Mouse (Mus musculus): ENCODE measurements around the gene Osbp. TPM values are rescaled to one million over a fixed set of nuclear protein-coding genes. Genes with fewer than 3 reads are reported as not detected.
A peak's percentile ranks its signal among the peaks of the same experiment; 100 is the strongest.

The Osbp gene
- polyA plus RNA-seq, 1 experiment from 2014 or later: 1.7 TPM

- Histone ChIP-seq H3K36me3 (ENCODE audit: control insufficient read depth, insufficient read depth) (no peaks in the 10 kb centered on the region), H3K4me1 (ENCODE audit: control insufficient read depth, low read depth, low read length) (no peaks in the 10 kb centered on the region), H3K27me3 (ENCODE audit: control insufficient read depth, insufficient read depth, low read depth, low read length) (no peaks in the 10 kb centered on the region), H3K9ac (ENCODE audit: low read depth, low read length) (no peak overlapping the region), H3K4me2 (ENCODE audit: low read depth, low read length) (no peak overlapping the region), H3K9me3 (replicated peaks; ENCODE audit: control insufficient read depth, low read length) (no peaks in the 10 kb centered on the region), H3K27ac (ENCODE audit: low read length) (no peak overlapping the region), H3K4me3 (ENCODE audit: low read depth, low read length) (no peak overlapping the region)
- ATAC-seq (ENCODE audit: low read depth): no peak
- WGBS (ENCODE audit: insufficient replicate concordance): 73% methylated on average over 4 of the region's 4 CpGs
Observed at GRCm38 (mm10) chr19:12016192-12016591, 50.5 kb downstream of the Osbp start.

GRCm38 (mm10) chr19:12024149-12024548 lies 58.4 kb downstream of the Osbp start:
- H3K4me1 ChIP-seq (ENCODE audit: control insufficient read depth, low read depth, low read length): no peaks in the 10 kb centered on the region
- WGBS (ENCODE audit: insufficient replicate concordance): 43% methylated on average over 4 of the region's 4 CpGs
- no peak overlapping the region for H3K27ac ChIP-seq (ENCODE audit: low read length)
- no peaks in the 10 kb centered on the region for H3K9me3 ChIP-seq (replicated peaks; ENCODE audit: control insufficient read depth, low read length)
- no peak overlapping the region for H3K4me3 ChIP-seq (ENCODE audit: low read depth, low read length)
- no peak overlapping the region for H3K9ac ChIP-seq (ENCODE audit: low read depth, low read length)
- H3K4me2 ChIP-seq (ENCODE audit: low read depth, low read length): no peak overlapping the region
- no peaks in the 10 kb centered on the region for H3K36me3 ChIP-seq (ENCODE audit: control insufficient read depth, insufficient read depth)
- no peaks in the 10 kb centered on the region for H3K27me3 ChIP-seq (ENCODE audit: control insufficient read depth, insufficient read depth, low read depth, low read length)
- ATAC-seq (ENCODE audit: low read depth): no peak; the same call in 1 of the 2 replicates

DNA sequence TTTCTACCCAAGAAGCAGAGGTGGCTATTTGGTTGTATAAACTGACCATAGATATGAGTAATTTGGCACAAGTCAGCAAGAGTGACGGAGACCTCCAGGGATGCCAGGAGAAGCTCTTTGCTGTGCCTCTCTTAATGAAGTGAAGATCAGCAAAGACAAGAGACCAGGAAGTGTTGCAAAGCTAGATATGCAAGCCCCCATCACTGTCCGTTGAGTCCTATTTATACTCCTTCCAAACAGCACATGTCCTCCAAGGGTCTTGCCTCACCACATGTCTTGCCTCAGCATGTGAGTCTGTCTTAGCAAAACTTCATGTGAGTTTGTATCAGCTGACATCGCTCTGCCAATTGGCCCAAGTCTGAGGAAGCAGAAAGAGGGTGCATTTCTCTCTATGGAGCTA lies 59.6 kb downstream of the Osbp start:
- no peaks in the 10 kb centered on the region for H3K36me3 ChIP-seq (ENCODE audit: control insufficient read depth, insufficient read depth)

DNA sequence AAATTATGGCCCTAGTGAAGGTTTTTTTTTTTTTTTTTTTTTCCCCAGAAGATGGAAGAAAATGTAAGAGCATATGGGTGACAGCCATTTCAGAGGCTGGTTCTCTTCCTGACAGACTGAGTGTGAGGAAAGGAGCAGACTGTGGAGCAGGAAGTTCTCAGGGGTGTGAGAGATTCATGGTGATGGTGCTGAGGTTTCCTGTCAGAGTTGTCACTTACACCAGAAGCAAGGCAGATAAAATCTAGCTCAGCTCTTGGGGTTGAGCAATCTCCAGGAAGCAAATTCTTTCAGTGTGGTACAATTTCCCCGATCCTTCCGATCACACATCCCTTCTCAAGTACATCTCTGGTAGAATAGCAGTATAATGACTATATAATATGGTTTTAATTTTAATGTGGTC lies 60.9 kb downstream of the Osbp start:
- WGBS (ENCODE audit: insufficient replicate concordance): 25% methylated on average over 2 of the region's 2 CpGs
- ATAC-seq (ENCODE audit: low read depth): no peak
- no peak overlapping the region for H3K27ac ChIP-seq (ENCODE audit: low read length)

More for the DNA sequence above, 59.6 kb downstream of the Osbp start:
- H3K4me3 ChIP-seq (ENCODE audit: low read depth, low read length): no peak overlapping the region
- no peaks in the 10 kb centered on the region for H3K9me3 ChIP-seq (replicated peaks; ENCODE audit: control insufficient read depth, low read length)
- no peak overlapping the region for H3K9ac ChIP-seq (ENCODE audit: low read depth, low read length)
- H3K27me3 ChIP-seq (ENCODE audit: control insufficient read depth, insufficient read depth, low read depth, low read length): no peaks in the 10 kb centered on the region
- no peak for ATAC-seq (ENCODE audit: low read depth)
- WGBS (ENCODE audit: insufficient replicate concordance): 34% methylated on average over 3 of the region's 3 CpGs
- no peak overlapping the region for H3K27ac ChIP-seq (ENCODE audit: low read length)
- no peaks in the 10 kb centered on the region for H3K4me1 ChIP-seq (ENCODE audit: control insufficient read depth, low read depth, low read length)
- no peak overlapping the region for H3K4me2 ChIP-seq (ENCODE audit: low read depth, low read length)

DNA sequence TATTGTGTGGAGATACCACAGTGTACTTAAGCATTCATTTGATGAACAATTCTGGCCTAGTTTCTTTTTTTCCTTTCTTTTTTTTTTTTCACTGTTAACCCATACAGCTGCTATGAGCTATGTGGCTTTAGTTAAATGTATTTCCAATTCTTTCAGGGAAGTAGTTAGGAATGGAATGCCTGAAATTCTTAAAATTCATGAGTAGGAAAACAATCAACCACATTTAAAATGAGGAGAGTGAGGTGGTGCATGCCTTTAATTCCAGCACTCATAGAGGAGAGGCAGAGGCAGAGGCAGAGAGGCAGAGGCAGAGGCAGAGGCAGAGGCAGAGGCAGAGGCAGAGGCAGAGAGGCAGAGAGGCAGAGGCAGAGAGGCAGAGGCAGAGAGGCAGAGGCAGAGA lies 72.0 kb downstream of the Osbp start:
- no peak overlapping the region for H3K4me2 ChIP-seq (ENCODE audit: low read depth, low read length)
- no peak overlapping the region for H3K27ac ChIP-seq (ENCODE audit: low read length)
- H3K9ac ChIP-seq (ENCODE audit: low read depth, low read length): no peak overlapping the region
- no peak overlapping the region for H3K4me3 ChIP-seq (ENCODE audit: low read depth, low read length)
- no peaks in the 10 kb centered on the region for H3K9me3 ChIP-seq (replicated peaks; ENCODE audit: control insufficient read depth, low read length)
- no peaks in the 10 kb centered on the region for H3K36me3 ChIP-seq (ENCODE audit: control insufficient read depth, insufficient read depth)
- H3K27me3 ChIP-seq (ENCODE audit: control insufficient read depth, insufficient read depth, low read depth, low read length): no peaks in the 10 kb centered on the region
- ATAC-seq (ENCODE audit: low read depth): no peak
- H3K4me1 ChIP-seq (ENCODE audit: control insufficient read depth, low read depth, low read length): no peaks in the 10 kb centered on the region

More for the DNA sequence above, 60.9 kb downstream of the Osbp start:
- Histone ChIP-seq H3K9ac (ENCODE audit: low read depth, low read length) (no peak overlapping the region), H3K27me3 (ENCODE audit: control insufficient read depth, insufficient read depth, low read depth, low read length) (no peaks in the 10 kb centered on the region), H3K4me1 (ENCODE audit: control insufficient read depth, low read depth, low read length) (no peaks in the 10 kb centered on the region), H3K4me3 (ENCODE audit: low read depth, low read length) (no peak overlapping the region), H3K4me2 (ENCODE audit: low read depth, low read length) (no peak overlapping the region), H3K36me3 (ENCODE audit: control insufficient read depth, insufficient read depth) (no peaks in the 10 kb centered on the region), H3K9me3 (replicated peaks; ENCODE audit: control insufficient read depth, low read length) (no peaks in the 10 kb centered on the region)

- 53% methylated on average over 2 of the region's 2 CpGs for WGBS (ENCODE audit: insufficient replicate concordance)
- ATAC-seq (ENCODE audit: low read depth): no peak
- Histone ChIP-seq H3K9me3 (replicated peaks; ENCODE audit: control insufficient read depth, low read length) (no peaks in the 10 kb centered on the region), H3K27me3 (ENCODE audit: control insufficient read depth, insufficient read depth, low read depth, low read length) (no peaks in the 10 kb centered on the region), H3K4me3 (ENCODE audit: low read depth, low read length) (no peak within 1 kb of the TSS), H3K4me1 (ENCODE audit: control insufficient read depth, low read depth, low read length) (no peaks in the 10 kb centered on the region), H3K36me3 (ENCODE audit: control insufficient read depth, insufficient read depth) (no peaks in the 10 kb centered on the region), H3K27ac (ENCODE audit: low read length) (no peak within 1 kb of the TSS), H3K9ac (ENCODE audit: low read depth, low read length) (no peak within 1 kb of the TSS), H3K4me2 (ENCODE audit: low read depth, low read length) (no peak within 1 kb of the TSS)
Observed at GRCm38 (mm10) chr19:12041217-12041616, 75.5 kb downstream of the Osbp start, which contains the start of gene Olfr1423. Gene Olfr1423 (minus strand): TSS chr19:12041317.

DNA sequence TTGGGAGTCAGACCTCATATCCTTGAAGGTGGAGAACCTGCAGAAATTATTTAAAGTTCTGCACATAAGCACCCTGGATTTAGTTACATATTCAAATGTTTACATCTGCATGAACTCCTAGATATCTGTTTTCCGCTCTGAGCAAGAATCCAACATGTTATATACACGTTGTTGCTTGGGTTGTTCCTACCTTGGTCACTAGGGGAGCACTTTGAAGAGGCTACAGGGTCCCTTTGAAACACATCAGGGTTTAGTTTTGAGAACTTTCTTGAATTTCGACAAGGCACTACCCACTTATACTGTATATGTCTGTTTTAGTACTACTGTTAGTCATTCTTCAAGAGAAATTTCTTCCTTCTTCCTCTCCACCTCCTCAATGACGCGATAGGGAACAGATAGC lies 77.4 kb downstream of the Osbp start:
- WGBS (ENCODE audit: insufficient replicate concordance): 70% methylated on average over 5 of the region's 5 CpGs
- no peak overlapping the region for H3K4me2 ChIP-seq (ENCODE audit: low read depth, low read length)
- H3K27me3 ChIP-seq (ENCODE audit: control insufficient read depth, insufficient read depth, low read depth, low read length): no peaks in the 10 kb centered on the region
- H3K36me3 ChIP-seq (ENCODE audit: control insufficient read depth, insufficient read depth): no peaks in the 10 kb centered on the region
- no peak overlapping the region for H3K4me3 ChIP-seq (ENCODE audit: low read depth, low read length)
- ATAC-seq (ENCODE audit: low read depth): no peak
- H3K9ac ChIP-seq (ENCODE audit: low read depth, low read length): no peak overlapping the region
- no peaks in the 10 kb centered on the region for H3K4me1 ChIP-seq (ENCODE audit: control insufficient read depth, low read depth, low read length)
- H3K9me3 ChIP-seq (replicated peaks; ENCODE audit: control insufficient read depth, low read length): no peaks in the 10 kb centered on the region
- no peak overlapping the region for H3K27ac ChIP-seq (ENCODE audit: low read length)

Small RNA genes within 50 kb of the gene (microRNA-seq; reads per million reads assigned to microRNA genes)
- gene Mir6994: 4.2 reads per million, percentile 15 among the genes with 10 or more reads in this experiment

Other genes with a start within 250 kb of the Osbp start
- not detected in 2 replicates for gene Gif, start 218.4 kb upstream of the Osbp start, polyA plus RNA-seq (2015; fragmentation: Nextera tagmentation; extraction: Ambion mirVana)
- gene Mrpl16, start 195.6 kb upstream of the Osbp start, polyA plus RNA-seq (2015; fragmentation: Nextera tagmentation; extraction: Ambion mirVana): 27.5 and 31.1 TPM in 2 replicates
- 1.8 and 2.3 TPM in 2 replicates for gene Stx3, start 146.5 kb upstream of the Osbp start, polyA plus RNA-seq (2015; fragmentation: Nextera tagmentation; extraction: Ambion mirVana)
- not detected in 2 replicates for gene Olfr1417, start 126.7 kb upstream of the Osbp start, polyA plus RNA-seq (2015; fragmentation: Nextera tagmentation; extraction: Ambion mirVana)
- gene Olfr1418, start 104.9 kb upstream of the Osbp start, polyA plus RNA-seq (2015; fragmentation: Nextera tagmentation; extraction: Ambion mirVana): not detected in 2 replicates
- gene Olfr1419, start 90.8 kb upstream of the Osbp start, polyA plus RNA-seq (2015; fragmentation: Nextera tagmentation; extraction: Ambion mirVana): not detected in 2 replicates
- not detected in 2 replicates for gene Olfr1420, start 79.4 kb upstream of the Osbp start, polyA plus RNA-seq (2015; fragmentation: Nextera tagmentation; extraction: Ambion mirVana)
- gene Patl1, start 53.5 kb upstream of the Osbp start, polyA plus RNA-seq (2015; fragmentation: Nextera tagmentation; extraction: Ambion mirVana): 6.8 TPM in 2 replicates
- gene Olfr1423, start 75.4 kb downstream of the Osbp start, polyA plus RNA-seq (2015; fragmentation: Nextera tagmentation; extraction: Ambion mirVana): 0.01 TPM in 1 of 2 replicates, not detected in the other
- not detected in 2 replicates for gene Olfr1424, start 96.7 kb downstream of the Osbp start, polyA plus RNA-seq (2015; fragmentation: Nextera tagmentation; extraction: Ambion mirVana)
- gene Olfr1425, start 111.8 kb downstream of the Osbp start, polyA plus RNA-seq (2015; fragmentation: Nextera tagmentation; extraction: Ambion mirVana): not detected in 2 replicates
- gene Olfr1426, start 126.1 kb downstream of the Osbp start, polyA plus RNA-seq (2015; fragmentation: Nextera tagmentation; extraction: Ambion mirVana): not detected in 2 replicates
- gene Olfr1427, start 137.4 kb downstream of the Osbp start, polyA plus RNA-seq (2015; fragmentation: Nextera tagmentation; extraction: Ambion mirVana): not detected in 2 replicates
- gene Olfr1428, start 150.0 kb downstream of the Osbp start, polyA plus RNA-seq (2015; fragmentation: Nextera tagmentation; extraction: Ambion mirVana): not detected in 2 replicates
- gene Olfr76, start 157.3 kb downstream of the Osbp start, polyA plus RNA-seq (2015; fragmentation: Nextera tagmentation; extraction: Ambion mirVana): not detected in 2 replicates
- not detected in 2 replicates for gene Olfr1555-ps1, start 204.2 kb downstream of the Osbp start, polyA plus RNA-seq (2015; fragmentation: Nextera tagmentation; extraction: Ambion mirVana)
- not detected in 2 replicates for gene Olfr1431, start 234.7 kb downstream of the Osbp start, polyA plus RNA-seq (2015; fragmentation: Nextera tagmentation; extraction: Ambion mirVana)